Comparison of ENCODE assay signal across 8 mouse cellular contexts in genomic region chr10:21160537-21161358, GRCm38 (mm10). TPM values are rescaled to one million over a fixed set of nuclear protein-coding genes. Genes with fewer than 3 reads are reported as not detected.
DNase-seq lines count a peak whose midpoint lies in the region; TF ChIP-seq lines count a peak whose summit lies in the region.

Gene Myb, minus strand, starts transcription at chr10:21160984.

- no peaks in the 10 kb centered on the region; a peak in 1 of 4 replicates for H3K4me1 ChIP-seq in ES-E14 (ENCODE audit: control insufficient read depth in 2 of 2, insufficient read depth in 2 of 2, low read length in 2 of 2, poor library complexity in 1 of 2)
- no peaks in the 10 kb centered on the region for H3K4me1 ChIP-seq in bone marrow macrophage, adult 2 months (ENCODE audit: control insufficient read depth, insufficient read depth, low read length)
- no peaks in the 10 kb centered on the region for H3K4me1 ChIP-seq in embryonic fibroblast, embryonic 13.5 days (ENCODE audit: control insufficient read depth, insufficient read depth, low read length)

- H3K27ac ChIP-seq in ES-E14 (ENCODE audit: insufficient read depth, low read depth, low read length, poor library complexity, severe bottlenecking): no peak within 1 kb of the TSS
- no peak within 1 kb of the TSS for H3K27ac ChIP-seq in bone marrow macrophage, adult 2 months (ENCODE audit: insufficient read depth, low read depth, low read length)
- H3K27ac ChIP-seq in embryonic fibroblast, embryonic 13.5 days (ENCODE audit: insufficient read depth, low read length): no peak within 1 kb of the TSS
- no peak within 1 kb of the TSS for H3K27ac ChIP-seq in layer of hippocampus, adult 2 months

- H3K9ac ChIP-seq in ES-E14 (ENCODE audit: insufficient read depth, low read depth, low read length, poor library complexity, severe bottlenecking): peak within 1 kb of the TSS; percentile 74

- no peak for TF ChIP-seq CTCF in bone marrow macrophage, adult 2 months (IDR thresholded peaks at IDR 0.05; ENCODE audit: low read depth, low read length)
- TF ChIP-seq CTCF in embryonic fibroblast, embryonic 13.5 days (IDR thresholded peaks at IDR 0.05; ENCODE audit: borderline replicate concordance, insufficient read depth, low read length): no peak
- no peak for TF ChIP-seq CTCF in layer of hippocampus, adult 2 months (conservative IDR thresholded peaks at IDR 0.05)

- no peaks in the 10 kb centered on the region for H3K9me3 ChIP-seq in ES-E14 (ENCODE audit: control insufficient read depth, insufficient read depth, low read depth, low read length)

- H3K4me3 ChIP-seq in ES-E14 (ENCODE audit: insufficient read depth in 1 of 2, low read depth in 1 of 2, low read length in 2 of 2, poor library complexity in 1 of 2, severe bottlenecking in 1 of 2): peak within 1 kb of the TSS; percentile 74 to 90
- H3K4me3 ChIP-seq in bone marrow macrophage, adult 2 months (ENCODE audit: insufficient read depth, low read length): peak within 1 kb of the TSS; percentile 58
- peak within 1 kb of the TSS; percentile 64 for H3K4me3 ChIP-seq in embryonic fibroblast, embryonic 13.5 days (ENCODE audit: insufficient read depth, low read length)
- peak within 1 kb of the TSS; percentile 60 for H3K4me3 ChIP-seq in layer of hippocampus, adult 2 months

- DNase-seq in ES-E14 (ENCODE audit: low read depth, low spot score): peak; percentile 51
- peak; percentile 55 to 62 for DNase-seq in heart, postnatal 36 days
- DNase-seq in layer of hippocampus, adult 2 months (ENCODE audit: low spot score in 2 of 2): no peak
- peak; percentile 53 for DNase-seq in lung, postnatal 36 days
- peak; percentile 93 for DNase-seq in retina, postnatal 1 day
- DNase-seq in urinary bladder, postnatal 14 days (ENCODE audit: low spot score): peak; percentile 52

- in situ Hi-C loops in ES-E14 (cut with MboI; ENCODE audit: low sequenced_read_pairs in 2 of 2, unreplicated experiment in 2 of 2): no loop called here

- peaks cover 2% of the 10 kb centered on the region; the same call in 1 of the 2 replicates for H3K36me3 ChIP-seq in ES-E14 (ENCODE audit: control insufficient read depth, insufficient read depth, low read length, poor library complexity, severe bottlenecking)

- intact Hi-C loops in heart, postnatal 36 days (cut with DNase I): no loop called here

- TF ChIP-seq POLR2A in bone marrow macrophage, adult 2 months (IDR thresholded peaks at IDR 0.05; ENCODE audit: borderline replicate concordance, low read depth, low read length): no peak
- no peak for TF ChIP-seq POLR2A in embryonic fibroblast, embryonic 13.5 days (IDR thresholded peaks at IDR 0.05; ENCODE audit: low read depth, low read length)

TF ChIP-seq in ES-E14, 5 proteins besides CTCF, POLR2A, EP300 and RAD21:
- TF ChIP-seq HCFC1 (IDR thresholded peaks at IDR 0.05; ENCODE audit: borderline replicate concordance, insufficient read depth, low read length) (no peak), MAFK (IDR thresholded peaks at IDR 0.05; ENCODE audit: insufficient read depth, low read depth, low read length) (no peak), ZC3H11A (IDR thresholded peaks at IDR 0.05; ENCODE audit: borderline replicate concordance, low read depth, low read length) (no peak), CHD2 (IDR thresholded peaks at IDR 0.05; ENCODE audit: low read depth, low read length) (no peak), ZNF384 (IDR thresholded peaks at IDR 0.05; ENCODE audit: low read depth, low read length) (no peak)

RNA-seq across cellular contexts. Expression of gene Myb, which starts in this region (rescaled TPM):
- total RNA-seq in ES-E14 (2012; rRNA removed): 2.0 and 2.4 TPM in 2 replicates
- 0.29 and 0.31 TPM in 2 replicates for polyA plus RNA-seq in bone marrow macrophage, adult 2 months (2012; ENCODE audit: insufficient read depth, insufficient read length, missing spikeins)
- polyA plus RNA-seq in embryonic fibroblast, embryonic 13.5 days (2011; ENCODE audit: insufficient read length, low read depth, missing spikeins): 0.44 TPM in 1 of 2 replicates, not detected in the other
- total RNA-seq in heart, postnatal 36 days (2021): not detected
- total RNA-seq in layer of hippocampus, adult 2 months (2021): under 1 TPM; 0.44 to 0.66 TPM

Comparison
In these comparisons a context has a peak if more than half of its experiments do, and no peak if none do; other contexts are left out.
1. Peak in DNase-seq in heart, postnatal 36 days; RNA of the gene not detected or under 1 TPM.
2. DNase-seq: peak in ES-E14 (single experiment), lung, postnatal 36 days (single experiment), retina, postnatal 1 day (single experiment) and urinary bladder, postnatal 14 days (single experiment); none in layer of hippocampus, adult 2 months (0 of 2).
3. Peak in every context shown above with its lines, with median percentiles within 50 percentile points of each other: H3K4me3 ChIP-seq.